Mouse (Mus musculus): ENCODE data around the gene Pald1.

Pald1 gene

DNA sequence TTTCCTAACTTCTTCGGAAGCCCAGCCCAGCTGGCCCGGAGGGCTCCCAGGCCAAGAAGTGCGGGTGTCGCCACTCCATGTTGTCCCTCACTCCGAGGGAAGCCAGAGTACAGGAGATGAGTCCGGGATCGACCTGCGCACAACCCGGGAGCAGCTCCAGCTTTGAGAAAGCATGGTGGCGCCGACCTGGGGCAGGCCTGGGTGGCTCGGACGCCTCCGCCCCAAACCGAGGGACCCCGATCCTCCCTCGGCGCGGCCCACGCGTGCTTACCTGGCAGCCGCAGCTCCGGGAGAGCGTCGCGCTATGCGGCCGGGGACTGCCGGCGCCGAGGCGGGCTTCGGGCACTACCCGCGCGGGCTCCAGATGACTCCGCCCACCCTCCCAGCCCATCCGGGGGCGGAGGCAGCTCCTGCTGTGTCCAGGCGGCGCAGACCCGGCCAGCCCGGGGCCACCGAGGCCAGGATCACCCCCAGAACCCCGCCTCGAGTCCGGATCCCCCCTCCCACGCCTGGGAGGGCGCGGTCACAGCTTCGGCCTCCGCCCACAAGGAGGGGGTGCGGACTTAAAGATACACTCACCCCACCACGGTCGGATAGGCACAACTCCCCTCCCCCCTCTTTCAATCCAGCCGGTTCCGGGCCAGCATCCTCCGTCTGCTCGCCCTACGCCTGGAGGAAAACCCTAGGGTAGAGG is at the start of gene Pald1:
Pald1 (minus strand) TSS at position 510 of the 694 bp plus-strand sequence.
- peak; percentile 72 for DNase-seq (ENCODE audit: low read depth, low spot score)

DNA sequence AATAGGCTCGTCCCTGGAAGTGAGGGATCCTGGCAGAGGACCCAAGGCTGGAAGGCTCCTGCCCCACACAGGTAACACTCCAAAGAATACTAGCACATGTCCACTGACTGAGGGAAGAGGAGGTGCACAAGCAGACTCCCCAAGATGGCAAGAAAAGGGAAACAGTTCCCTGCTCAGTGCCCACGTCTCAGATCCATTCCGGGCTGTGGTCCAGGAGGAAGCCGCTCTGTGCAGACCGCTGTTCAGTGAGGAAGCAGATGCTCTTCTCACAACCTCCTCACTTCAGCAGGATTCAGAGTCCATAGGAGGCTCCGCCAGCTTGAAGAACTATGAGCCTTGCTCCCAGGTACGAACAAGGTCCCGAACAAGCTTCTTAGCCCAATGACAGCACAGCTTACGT is 48.0 kb upstream of the Pald1 start:
- no peak for DNase-seq (ENCODE audit: low read depth, low spot score)

DNA sequence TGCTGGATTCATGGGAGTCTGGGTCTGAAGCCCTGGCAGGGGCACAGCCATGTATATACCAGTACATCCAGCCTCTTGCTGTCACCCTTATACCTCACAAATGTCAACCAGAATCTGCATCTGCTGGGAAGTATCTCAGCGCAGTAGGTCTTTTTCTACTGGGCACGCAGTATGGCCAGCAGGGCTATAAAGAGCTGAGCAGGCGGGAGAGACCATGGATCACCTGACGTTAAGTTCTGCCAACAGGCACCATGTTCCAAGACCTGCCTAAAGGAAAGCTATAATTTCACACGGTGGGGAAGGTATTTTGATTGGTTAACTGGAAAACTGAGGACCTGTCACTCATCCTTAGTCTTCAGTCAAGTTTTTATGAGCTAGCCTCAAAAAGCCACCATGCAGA is 45.7 kb upstream of the Pald1 start:
- DNase-seq (ENCODE audit: low read depth, low spot score): no peak

DNA sequence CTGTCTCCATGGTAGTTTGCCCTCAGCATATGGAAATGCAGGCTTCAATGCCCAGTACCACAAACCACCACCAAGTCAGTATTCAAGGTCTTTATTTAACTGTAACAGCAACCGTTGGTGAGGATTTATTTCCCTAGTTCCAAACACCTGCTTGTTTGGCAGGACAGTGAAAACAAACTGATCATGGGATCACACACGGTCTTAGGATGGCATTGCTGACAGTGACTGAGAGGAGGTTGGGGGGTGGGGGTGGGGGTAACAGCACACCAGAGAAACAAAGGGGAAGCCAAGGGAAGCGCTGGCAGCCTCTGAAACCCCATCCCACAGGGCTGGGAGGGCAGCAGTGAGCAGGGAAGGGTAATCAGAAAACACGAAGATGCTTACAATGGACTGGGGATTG is 45.1 kb upstream of the Pald1 start:
- no peak for DNase-seq (ENCODE audit: low read depth, low spot score)

DNA sequence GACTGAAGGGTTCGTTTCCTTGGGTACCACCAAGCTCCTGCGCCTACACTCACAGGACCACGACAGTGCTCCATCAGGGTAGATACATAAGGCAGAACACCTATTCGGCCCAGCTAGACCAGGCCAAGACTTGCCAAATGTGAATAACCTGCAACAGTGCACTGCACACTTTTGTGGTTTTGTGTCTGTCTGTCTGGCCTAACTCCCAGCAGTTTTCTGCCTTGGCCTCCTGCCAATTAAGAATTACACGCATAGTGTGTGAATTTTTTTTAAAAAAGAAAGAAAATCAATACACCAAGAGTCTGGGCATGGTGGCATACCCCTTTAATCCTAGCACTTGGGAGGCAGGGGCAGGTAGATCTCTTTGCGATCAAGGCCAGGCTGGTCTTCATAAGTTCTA is 44.6 kb upstream of the Pald1 start:
- no peak for DNase-seq (ENCODE audit: low read depth, low spot score)

DNA sequence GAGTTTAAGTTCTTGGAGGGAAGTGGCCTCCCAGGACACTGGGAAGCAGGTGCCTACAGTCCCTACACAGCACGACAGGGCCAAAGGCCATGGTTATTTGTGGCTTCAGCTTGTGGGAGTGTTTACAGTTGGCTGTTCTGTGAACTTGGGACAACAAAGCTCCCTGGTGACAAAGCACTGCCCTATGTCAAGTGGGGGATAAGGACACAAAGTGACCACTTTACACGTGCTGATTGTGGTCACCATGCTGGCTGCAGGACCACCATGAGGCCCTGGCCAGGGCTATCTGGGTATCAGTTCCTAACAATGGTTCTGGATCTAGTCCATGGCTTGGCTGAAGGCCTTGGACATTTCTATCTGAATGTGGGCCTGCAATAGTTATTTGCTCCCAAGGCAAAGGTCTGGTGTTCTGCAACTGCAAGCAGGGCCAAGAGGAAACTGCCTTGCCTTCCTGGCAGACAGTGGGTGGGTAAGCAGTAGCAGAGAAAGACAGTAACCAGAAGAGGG is 43.0 kb upstream of the Pald1 start:
- no peak for DNase-seq (ENCODE audit: low read depth, low spot score)

DNA sequence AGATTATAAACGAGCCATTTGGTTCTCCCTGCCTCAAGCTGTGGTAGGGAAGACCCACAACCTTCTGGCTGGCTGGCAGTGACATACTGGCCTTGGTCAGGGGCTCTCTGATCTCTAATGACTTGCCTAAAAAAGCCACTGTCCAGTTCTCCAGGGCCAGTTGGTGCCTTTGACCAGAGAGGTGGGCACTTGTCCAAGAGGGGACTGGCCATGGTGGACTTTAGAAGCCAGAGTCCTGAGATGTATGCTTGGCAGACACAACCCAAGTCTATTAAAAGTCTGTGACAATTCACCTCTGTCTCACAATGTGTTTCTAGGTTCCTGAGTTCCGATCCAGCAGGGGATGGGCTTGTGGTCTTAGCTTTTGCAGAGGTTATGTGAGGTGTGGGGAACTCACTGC is 41.7 kb upstream of the Pald1 start:
- DNase-seq (ENCODE audit: low read depth, low spot score): no peak

DNA sequence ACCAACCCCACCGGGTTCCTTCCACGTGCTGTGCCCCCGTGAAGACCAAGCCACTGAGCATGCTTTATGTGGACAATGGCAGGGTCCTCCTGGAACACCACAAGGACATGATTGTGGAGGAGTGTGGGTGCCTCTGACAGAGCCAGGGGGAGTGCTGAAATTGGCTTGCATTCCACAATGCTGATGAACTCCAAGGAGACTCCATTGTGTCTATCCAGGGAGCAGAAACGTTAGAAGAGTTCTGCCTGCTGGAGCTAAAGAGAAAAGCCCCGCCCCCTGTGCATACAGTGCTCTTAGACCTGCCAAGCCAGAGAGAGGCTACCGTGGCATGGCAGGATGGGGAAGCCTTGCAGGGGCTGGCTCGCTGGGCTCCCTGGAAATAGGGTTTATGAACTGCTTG is 41.2 kb upstream of the Pald1 start:
- DNase-seq (ENCODE audit: low read depth, low spot score): no peak

DNA sequence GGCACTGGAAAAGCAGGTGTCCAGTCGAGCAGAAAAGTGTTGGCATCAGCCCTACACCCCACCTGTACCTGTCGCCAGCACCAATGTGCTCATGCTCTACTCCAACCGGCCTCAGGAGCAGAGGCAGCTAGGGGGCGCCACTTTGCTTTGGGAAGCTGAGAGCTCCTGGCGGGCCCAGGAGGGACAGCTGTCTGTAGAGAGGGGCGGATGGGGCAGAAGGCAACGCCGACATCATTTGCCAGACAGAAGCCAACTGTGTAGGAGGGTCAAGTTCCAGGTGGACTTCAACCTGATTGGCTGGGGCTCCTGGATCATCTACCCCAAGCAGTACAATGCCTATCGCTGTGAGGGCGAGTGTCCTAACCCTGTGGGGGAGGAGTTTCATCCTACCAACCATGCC is 40.0 kb upstream of the Pald1 start:
- no peak for DNase-seq (ENCODE audit: low read depth, low spot score)

DNA sequence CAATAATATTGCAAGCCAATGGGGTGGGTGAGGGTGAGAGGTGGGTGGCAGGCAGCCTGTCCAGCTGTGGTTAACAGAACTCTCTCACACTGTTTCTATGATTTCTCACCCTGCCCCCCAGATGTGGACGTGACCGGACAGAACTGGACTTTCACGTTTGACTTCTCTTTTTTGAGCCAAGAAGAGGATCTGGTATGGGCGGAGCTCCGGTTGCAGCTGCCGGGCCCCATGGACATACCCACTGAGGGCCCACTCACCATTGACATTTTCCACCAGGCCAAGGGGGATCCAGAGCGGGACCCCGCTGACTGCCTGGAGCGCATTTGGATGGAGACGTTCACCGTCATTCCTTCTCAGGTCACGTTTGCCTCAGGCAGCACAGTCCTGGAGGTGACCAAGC is 39.5 kb upstream of the Pald1 start:
- no peak for DNase-seq (ENCODE audit: low read depth, low spot score)

DNA sequence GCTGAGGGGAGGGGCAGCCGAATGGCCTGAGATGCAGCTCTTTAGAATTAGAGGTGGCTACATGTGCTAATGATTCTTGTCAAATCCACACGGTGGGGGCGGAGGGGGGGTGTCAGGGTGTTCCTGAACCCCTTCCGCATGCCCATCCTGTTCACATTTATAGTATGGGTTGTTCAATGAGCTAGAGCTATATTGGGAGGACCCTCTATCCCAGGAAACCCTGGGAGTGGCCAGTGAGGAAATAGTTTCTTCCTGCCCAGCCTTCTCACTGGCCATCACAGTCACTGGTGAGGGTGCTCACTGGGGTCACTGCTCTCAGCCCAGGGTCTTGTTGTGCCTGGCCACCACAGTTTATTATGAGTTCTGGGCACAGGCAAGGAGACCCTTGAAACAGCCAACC is 36.7 kb upstream of the Pald1 start:
- no peak for DNase-seq (ENCODE audit: low read depth, low spot score)

DNA sequence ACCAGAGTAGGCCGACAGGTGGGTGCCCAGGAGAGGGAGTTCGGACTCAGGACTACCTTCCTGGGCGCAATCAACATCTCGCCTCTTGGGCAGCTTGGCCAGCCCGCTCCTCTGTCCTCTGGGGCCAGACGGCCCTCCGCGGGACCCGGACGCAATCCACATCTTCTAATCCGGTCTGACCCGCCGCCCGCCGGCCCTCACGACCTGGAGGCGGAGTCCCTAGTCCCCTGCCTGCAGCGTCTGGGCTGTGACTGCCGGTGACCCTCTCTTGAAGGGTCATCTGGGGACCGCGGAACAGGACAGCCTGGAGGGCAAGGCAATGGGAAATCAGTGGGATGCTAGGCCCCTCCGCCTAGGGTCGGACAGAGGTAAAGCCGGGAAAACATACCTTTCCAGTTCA is 35.8 kb upstream of the Pald1 start:
- no peak for DNase-seq (ENCODE audit: low read depth, low spot score)

DNA sequence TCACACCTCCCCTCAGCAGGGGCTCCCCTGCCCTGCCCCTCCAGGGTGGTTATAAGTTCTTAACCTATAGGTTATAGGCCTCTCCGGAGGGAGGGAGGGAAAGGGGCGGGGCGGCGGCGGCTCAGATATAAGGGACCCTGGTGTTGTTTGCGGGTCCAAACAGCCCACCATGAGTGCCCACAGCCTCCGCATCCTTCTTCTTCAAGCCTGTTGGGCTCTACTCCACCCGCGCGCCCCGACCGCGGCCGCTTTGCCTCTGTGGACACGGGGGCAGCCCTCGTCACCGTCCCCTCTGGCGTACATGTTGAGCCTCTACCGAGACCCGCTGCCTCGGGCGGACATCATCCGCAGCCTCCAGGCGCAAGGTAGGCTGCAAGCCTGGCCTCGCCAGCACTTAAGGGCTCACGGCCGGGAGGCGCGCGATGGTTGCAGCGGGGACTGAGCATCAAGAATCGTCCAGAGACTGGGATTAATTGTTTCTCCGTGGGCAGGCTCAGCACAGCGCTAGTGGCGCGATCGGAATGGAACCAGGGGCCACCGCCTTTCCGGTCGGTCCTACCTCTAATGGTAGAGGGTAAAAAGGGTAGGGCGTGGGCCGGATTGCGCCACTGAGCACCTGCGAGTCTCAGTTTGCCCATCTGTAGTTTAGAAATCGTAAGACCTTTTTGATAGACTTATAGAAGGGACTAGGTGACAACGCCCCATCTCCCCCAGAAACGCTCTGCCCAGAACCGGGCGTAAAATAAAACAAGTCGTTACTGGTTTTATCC is 35.0 kb upstream of the Pald1 start:
- DNase-seq (ENCODE audit: low read depth, low spot score): no peak

DNA sequence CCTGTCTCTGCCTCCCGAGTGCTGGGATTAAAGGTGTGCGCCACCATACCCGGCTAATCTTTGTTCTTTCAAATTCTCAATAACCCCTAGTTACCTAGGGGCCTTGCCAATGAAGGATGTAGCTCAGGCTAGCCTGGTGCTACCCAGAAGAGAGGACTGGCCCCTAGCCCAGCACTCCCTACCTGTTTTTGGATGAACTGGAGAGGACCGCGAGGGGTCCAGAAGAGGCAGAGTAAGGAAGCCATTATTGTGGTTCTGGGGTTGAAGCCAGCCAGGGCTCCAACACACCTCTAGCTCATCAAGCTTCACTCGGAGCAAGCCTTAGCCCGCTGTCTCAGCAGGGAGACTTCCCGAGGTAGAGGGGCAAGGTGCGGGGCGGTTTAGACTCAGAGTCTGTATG is 34.3 kb upstream of the Pald1 start, which contains the start of gene Nodal:
Nodal (plus strand) TSS at position 301 of the 400 bp plus-strand sequence.
- no peak for DNase-seq (ENCODE audit: low read depth, low spot score)

DNA sequence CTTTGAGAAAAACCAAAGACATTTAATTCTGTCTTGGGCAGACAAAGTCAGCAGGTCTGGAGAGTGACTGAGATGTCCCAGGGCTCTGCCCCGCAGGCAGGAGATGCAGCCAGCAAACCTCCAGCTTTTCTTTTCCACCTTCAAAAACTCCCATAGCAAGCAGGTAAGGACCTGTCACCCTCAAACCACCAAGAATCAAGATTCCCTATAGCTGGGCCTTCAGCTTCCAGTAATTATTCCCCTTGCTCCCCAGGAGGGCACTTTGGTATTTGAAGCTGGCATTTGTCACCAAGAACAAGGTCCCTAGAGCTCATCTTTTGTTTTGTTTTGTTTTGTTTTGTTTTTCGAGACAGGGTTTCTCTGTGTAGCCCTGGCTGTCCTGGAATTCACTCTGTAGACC is 33.7 kb upstream of the Pald1 start:
- DNase-seq (ENCODE audit: low read depth, low spot score): no peak

DNA sequence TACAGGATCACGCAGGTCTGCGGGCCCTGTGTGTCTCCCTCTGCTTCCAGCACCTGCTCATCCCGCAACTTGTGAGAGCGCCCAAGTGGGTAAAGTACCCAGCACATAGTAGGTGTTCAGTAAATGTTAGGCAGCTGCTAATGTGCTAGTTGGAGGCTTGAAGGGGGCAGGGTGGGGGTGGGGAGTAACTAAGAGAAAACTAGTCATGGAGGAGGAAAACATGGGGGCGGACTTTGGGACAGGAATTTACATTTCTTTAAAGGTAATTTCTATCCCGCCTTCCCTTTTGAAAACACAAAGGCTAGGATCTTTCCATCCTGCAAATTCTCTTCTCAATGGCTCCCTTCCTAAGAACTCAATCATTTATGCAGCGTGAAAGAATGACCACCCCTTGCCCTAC is 33.2 kb upstream of the Pald1 start:
- DNase-seq (ENCODE audit: low read depth, low spot score): no peak

DNA sequence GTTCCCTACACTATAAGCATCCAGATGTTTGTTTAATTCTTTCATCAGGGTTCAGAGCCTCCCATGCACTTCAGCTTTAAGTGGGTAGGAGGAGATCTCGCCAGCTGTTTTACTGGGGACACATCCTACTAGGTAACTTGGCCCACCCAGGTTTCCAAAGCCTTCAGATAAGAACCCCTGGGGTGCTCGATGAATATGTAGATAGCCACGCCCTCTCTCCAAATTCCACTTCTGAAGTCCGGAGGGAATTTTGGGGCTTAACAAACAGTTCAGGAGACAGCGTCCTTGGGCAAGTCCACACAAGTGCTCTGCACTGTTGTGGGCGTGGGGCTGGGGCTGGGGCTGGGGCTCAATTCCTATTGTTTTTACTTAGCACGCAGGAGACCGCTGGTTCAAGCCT is 32.6 kb upstream of the Pald1 start:
- no peak for DNase-seq (ENCODE audit: low read depth, low spot score)

DNA sequence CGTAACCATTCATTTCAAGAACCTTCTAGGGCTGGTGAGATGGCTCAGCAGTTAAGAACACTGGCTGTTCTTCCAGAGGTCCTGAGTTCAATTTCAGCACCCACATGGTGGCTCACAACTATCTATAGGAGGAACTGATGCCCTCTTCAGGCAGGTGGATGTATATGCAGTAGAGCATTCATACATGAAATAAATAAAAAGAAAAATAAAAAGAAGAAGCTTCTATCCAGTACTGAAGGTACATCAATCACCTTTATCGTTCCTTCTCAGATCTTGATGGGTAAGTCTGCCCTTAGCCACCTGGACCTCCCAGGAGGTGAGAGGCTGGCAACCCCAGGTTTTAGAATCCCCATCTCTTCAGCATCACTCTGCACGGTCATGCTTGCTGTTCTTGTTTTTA is 31.9 kb upstream of the Pald1 start:
- DNase-seq (ENCODE audit: low read depth, low spot score): no peak

DNA sequence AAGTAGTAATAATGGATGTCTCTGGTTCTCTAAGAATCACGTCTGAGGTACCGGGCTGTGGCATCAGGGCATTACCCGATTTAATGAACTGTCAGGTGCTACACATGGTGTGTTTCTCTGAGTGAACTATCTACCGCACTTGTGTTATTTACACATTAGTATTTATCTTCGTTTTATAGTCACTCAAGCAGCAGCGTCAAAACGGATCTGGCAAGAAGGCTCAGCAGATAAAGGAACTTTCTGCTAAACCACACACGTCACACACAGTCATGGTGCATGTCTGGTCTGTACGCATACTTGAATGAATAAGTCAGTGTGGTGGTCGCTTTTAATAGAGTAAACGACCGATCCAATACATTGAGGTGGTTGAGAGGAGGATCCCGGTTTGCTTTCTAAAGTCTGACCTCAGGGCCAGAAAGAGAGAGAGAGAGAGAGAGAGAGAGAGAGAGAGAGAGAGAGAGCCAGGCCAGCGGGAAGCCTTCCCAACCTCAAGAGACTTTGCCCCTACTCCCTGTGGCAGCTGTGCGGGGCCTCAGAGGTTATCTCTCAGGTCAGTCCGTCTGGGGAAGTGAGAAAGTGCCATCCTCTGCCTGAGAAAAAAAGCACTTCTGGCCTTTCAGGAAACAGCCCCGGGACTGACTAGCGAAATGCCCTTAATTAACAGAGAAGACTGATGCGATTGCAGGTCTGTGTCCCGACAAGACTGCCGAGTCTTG is 29.7 kb upstream of the Pald1 start:
- no peak for DNase-seq (ENCODE audit: low read depth, low spot score)

DNA sequence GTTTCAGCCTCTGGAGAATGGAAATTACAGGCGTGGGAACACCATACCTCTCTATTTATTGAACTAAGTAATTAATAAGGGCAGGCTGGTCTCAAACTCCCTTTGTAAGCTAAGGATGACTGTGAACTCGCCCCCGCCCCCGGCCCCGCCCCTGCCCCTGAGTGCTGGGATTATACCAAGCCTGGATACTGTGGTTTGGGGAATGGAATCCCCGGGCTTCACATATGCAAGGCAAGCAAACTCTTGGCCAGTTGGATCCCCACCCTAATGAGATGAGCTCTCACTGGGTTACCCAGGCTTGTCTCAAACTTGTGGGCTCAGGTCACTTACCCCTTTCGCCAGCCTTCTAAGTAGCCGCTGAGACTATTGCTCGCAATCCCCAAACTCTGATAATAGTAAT is 26.9 kb upstream of the Pald1 start:
- no peak for DNase-seq (ENCODE audit: low read depth, low spot score)

DNA sequence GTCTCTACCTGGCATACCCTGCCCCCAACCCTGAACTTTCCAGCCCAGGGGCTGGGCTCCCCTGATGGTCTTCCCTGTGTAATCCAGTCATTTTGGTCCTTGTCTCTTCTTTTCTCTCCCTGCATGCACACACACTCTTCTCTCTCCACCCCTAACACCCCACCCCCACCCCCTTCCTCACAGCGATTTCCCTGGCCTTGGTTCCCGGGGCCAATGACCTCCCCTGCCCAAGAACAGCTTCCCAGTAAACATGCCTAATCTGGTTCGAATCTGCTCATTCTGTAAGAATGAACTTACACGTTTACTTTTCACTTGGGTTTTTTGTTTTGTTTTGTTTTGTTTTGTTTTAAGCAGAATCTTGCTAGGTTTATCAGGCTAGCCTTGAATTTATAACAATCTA is 26.4 kb upstream of the Pald1 start:
- DNase-seq (ENCODE audit: low read depth, low spot score): no peak

DNA sequence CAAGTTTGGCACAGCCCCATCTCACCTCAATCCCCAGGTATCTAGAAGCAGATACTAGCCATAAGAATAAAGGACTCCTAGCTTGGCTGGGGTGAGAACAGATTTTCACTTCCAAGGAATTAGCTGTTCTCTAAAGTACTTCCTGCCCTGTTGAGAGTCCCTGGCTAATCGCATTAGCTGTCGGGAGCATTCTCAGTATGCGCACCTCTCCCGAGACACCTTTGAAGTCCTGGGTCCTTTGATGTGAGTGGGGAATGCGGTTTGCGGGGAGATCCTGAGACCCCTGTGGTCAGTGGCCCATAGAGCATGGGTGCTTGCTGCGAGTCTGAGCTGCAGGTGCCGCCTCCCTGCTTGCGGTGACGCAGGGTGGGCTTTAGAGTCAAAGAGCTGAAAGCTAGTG is 22.6 kb upstream of the Pald1 start:
- DNase-seq (ENCODE audit: low read depth, low spot score): no peak

DNA sequence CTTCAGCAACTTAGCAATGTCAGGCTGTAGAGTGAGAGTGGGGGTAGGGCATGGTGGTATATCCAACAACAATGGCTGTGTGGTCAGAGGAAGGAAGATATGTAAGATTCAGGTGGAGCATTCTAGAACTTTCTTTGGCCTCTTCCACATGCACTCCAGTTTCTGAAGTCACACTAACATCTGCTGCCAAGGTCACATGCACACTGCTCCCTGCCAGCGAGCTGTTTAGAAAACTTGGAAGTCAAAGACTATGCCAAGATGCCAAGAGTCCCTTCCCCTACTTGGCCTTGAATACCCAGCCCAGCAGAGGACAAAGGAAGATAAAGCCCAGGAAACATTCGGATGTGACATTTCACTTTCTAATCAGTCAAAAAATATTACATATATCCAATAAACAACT is 19.6 kb upstream of the Pald1 start:
- DNase-seq (ENCODE audit: low read depth, low spot score): no peak

Measured in embryo, embryonic 11.5 days (tissue).